Mouse (Mus musculus) neural tube, embryonic 11.5 days (tissue): ENCODE results near the gene Dstyk. TPM values are rescaled to one million over a fixed set of nuclear protein-coding genes. Genes with fewer than 3 reads are reported as not detected.

Source experiments
- ATAC-seq: fragments of 200-750 bp; cut with Nextera tagmentation; 2 replicates; pipeline ENCODE4 v1.8.0; 2017; ENCODE audit warnings: moderate number of reproducible peaks, mild to moderate bottlenecking, moderate TSS enrichment, moderate library complexity; ENCODE audit not compliant: insufficient read depth, low FRiP score, low TSS enrichment
- DNase-seq: peaks from one replicate; pipeline ENCODE4 v3.0.0-alpha.2; 2015; ENCODE audit warnings: low spot score
- H3K27ac ChIP-seq: fragments of 300-500 bp; sonication (generic); 2 replicates; pipeline ENCODE4 v1.5.1; 2014; ENCODE audit warnings: low read depth, mild to moderate bottlenecking, low read length
- H3K27me3 ChIP-seq: fragments of 300-500 bp; sonication (generic); 2 replicates; pipeline ENCODE4 v1.6.1; 2014; ENCODE audit warnings: mild to moderate bottlenecking, low read length, mixed read lengths; ENCODE audit not compliant: control insufficient read depth, insufficient read depth
- H3K36me3 ChIP-seq: fragments of 300-500 bp; sonication (generic); 2 replicates; pipeline ENCODE4 v1.6.1; 2014; ENCODE audit warnings: mild to moderate bottlenecking, low read length, moderate library complexity, mixed read lengths; ENCODE audit not compliant: control insufficient read depth, insufficient read depth
- H3K4me1 ChIP-seq: fragments of 300-500 bp; sonication (generic); 2 replicates; pipeline ENCODE4 v1.6.1; 2014; ENCODE audit warnings: low read length, mixed read lengths; ENCODE audit not compliant: control insufficient read depth, insufficient read depth
- H3K4me2 ChIP-seq: fragments of 300-500 bp; sonication (generic); 2 replicates; pipeline ENCODE4 v1.6.1; 2014; ENCODE audit warnings: low read depth, mild to moderate bottlenecking, moderate library complexity
- H3K4me3 ChIP-seq: fragments of 300-500 bp; sonication (generic); 2 replicates; pipeline ENCODE4 v1.5.1; 2014; ENCODE audit warnings: low read depth, low read length
- H3K9ac ChIP-seq: fragments of 300-500 bp; sonication (generic); 2 replicates; pipeline ENCODE4 v1.6.1; 2014; ENCODE audit warnings: mild to moderate bottlenecking, low read length
- H3K9me3 ChIP-seq: fragments of 300-500 bp; sonication (generic); 2 replicates; pipeline ENCODE4 v1.6.1; 2016; ENCODE audit warnings: low read length; ENCODE audit not compliant: control insufficient read depth
- WGBS: fragments of 180-500 bp; shearing (Covaris S2); extraction: QIAGEN DNeasy Blood & Tissue Kit; methylation state at CpG from one replicate; pipeline ENCODE4 v1.1.7; 2014; 5-methylcytosine and 5-hydroxymethylcytosine counted together
- polyA plus RNA-seq: library from polyadenylated mRNA; unstranded; fragments of >200 nt; fragmentation: Nextera tagmentation; extraction: Ambion mirVana; gene quantifications from 2 replicates; pipeline ENCODE4 v1.2.1, GENCODE M21; 2014

The Dstyk gene
- polyA plus RNA-seq, 1 experiment from 2014 or later = 11.7 TPM

- H3K4me2 ChIP-seq = no peak overlapping the region
- no peaks in the 10 kb centered on the region for H3K27me3 ChIP-seq
- no peak overlapping the region for H3K9ac ChIP-seq
- peaks cover 2% of the 10 kb centered on the region; the same call in 1 of the 2 replicates for H3K36me3 ChIP-seq
- H3K9me3 ChIP-seq = no peaks in the 10 kb centered on the region
- no peak overlapping the region for H3K4me3 ChIP-seq
- DNase-seq = no peak
- ATAC-seq = no peak
- H3K4me1 ChIP-seq = peaks cover 15% of the 10 kb centered on the region
- peak overlapping the region; percentile 21; the same call in 1 of the 2 replicates for H3K27ac ChIP-seq
- 75% methylated on average over 3 of the region's 3 CpGs for WGBS
These were observed 42.5 kb upstream of the Dstyk start for GRCm38 (mm10) chr1:132374873-132375244.

GRCm38 (mm10) chr1:132375256-132375655 lies 42.1 kb upstream of the Dstyk start:
- no peak overlapping the region for H3K4me2 ChIP-seq
- no peaks in the 10 kb centered on the region for H3K27me3 ChIP-seq
- no peak overlapping the region for H3K9ac ChIP-seq
- DNase-seq = no peak
- peak overlapping the region; percentile 21; the same call in 1 of the 2 replicates for H3K27ac ChIP-seq
- peaks cover 2% of the 10 kb centered on the region; the same call in 1 of the 2 replicates for H3K36me3 ChIP-seq
- no peak overlapping the region for H3K4me3 ChIP-seq
- WGBS = 50% methylated on average over 4 of the region's 4 CpGs
- no peaks in the 10 kb centered on the region for H3K9me3 ChIP-seq
- H3K4me1 ChIP-seq = peaks cover 15% of the 10 kb centered on the region
- ATAC-seq = no peak

- H3K4me1 ChIP-seq = peaks cover 15% of the 10 kb centered on the region
- H3K36me3 ChIP-seq = peaks cover 4% of the 10 kb centered on the region; the same call in 1 of the 2 replicates
- WGBS = 80% methylated on average over 8 of the region's 8 CpGs
- H3K9ac ChIP-seq = peak overlapping the region; percentile 26; the same call in 1 of the 2 replicates
- no peak for ATAC-seq
- H3K9me3 ChIP-seq = no peaks in the 10 kb centered on the region
- no peaks in the 10 kb centered on the region for H3K27me3 ChIP-seq
- H3K27ac ChIP-seq = 0 out of 2 replicates have a peak overlapping the region, but pooled peaks have one; percentile 44
- H3K4me2 ChIP-seq = no peak overlapping the region
- no peak for DNase-seq
- H3K4me3 ChIP-seq = no peak overlapping the region
These were observed 40.9 kb upstream of the Dstyk start for GRCm38 (mm10) chr1:132376211-132377054.

- H3K36me3 ChIP-seq = peaks cover 4% of the 10 kb centered on the region; the same call in 1 of the 2 replicates
- H3K9ac ChIP-seq = peak overlapping the region; percentile 26; the same call in 1 of the 2 replicates
- 70% methylated on average over 7 of the region's 7 CpGs for WGBS
These were observed 40.3 kb upstream of the Dstyk start for GRCm38 (mm10) chr1:132377055-132377365.

GRCm38 (mm10) chr1:132377811-132378210 lies 39.5 kb upstream of the Dstyk start:
- no peak overlapping the region for H3K4me3 ChIP-seq
- H3K4me1 ChIP-seq = peaks cover 8% of the 10 kb centered on the region
- WGBS = 82% methylated on average over 3 of the region's 3 CpGs
- H3K27me3 ChIP-seq = no peaks in the 10 kb centered on the region
- ATAC-seq = no peak
- no peak overlapping the region for H3K4me2 ChIP-seq
- H3K9ac ChIP-seq = no peak overlapping the region
- no peaks in the 10 kb centered on the region for H3K9me3 ChIP-seq
- peak; percentile 3 for DNase-seq
- no peak overlapping the region for H3K27ac ChIP-seq
- H3K36me3 ChIP-seq = peaks cover 4% of the 10 kb centered on the region; the same call in 1 of the 2 replicates

More at GRCm38 (mm10) chr1:132377055-132377365, 40.3 kb upstream of the Dstyk start:
- ATAC-seq = no peak
- no peaks in the 10 kb centered on the region for H3K9me3 ChIP-seq
- no peaks in the 10 kb centered on the region for H3K27me3 ChIP-seq
- peaks cover 15% of the 10 kb centered on the region for H3K4me1 ChIP-seq
- H3K4me3 ChIP-seq = no peak overlapping the region
- H3K27ac ChIP-seq = 0 out of 2 replicates have a peak overlapping the region, but pooled peaks have one; percentile 44
- DNase-seq = no peak
- H3K4me2 ChIP-seq = no peak overlapping the region

- H3K27me3 ChIP-seq = no peaks in the 10 kb centered on the region
- no peaks in the 10 kb centered on the region for H3K9me3 ChIP-seq
- H3K4me2 ChIP-seq = no peak overlapping the region
- H3K4me1 ChIP-seq = peaks cover 15% of the 10 kb centered on the region; the same call in 1 of the 2 replicates
- DNase-seq (no peak), ATAC-seq (no peak)
- H3K9ac ChIP-seq = no peak overlapping the region
- H3K36me3 ChIP-seq = peaks cover 2% of the 10 kb centered on the region; the same call in 1 of the 2 replicates
- H3K27ac ChIP-seq = no peak overlapping the region
- WGBS = 86% methylated on average over 25 of the region's 27 CpGs
- no peak overlapping the region for H3K4me3 ChIP-seq
These were observed 36.7 kb upstream of the Dstyk start for GRCm38 (mm10) chr1:132380550-132381100.

GRCm38 (mm10) chr1:132381929-132382328 lies 35.4 kb upstream of the Dstyk start:
- DNase-seq (no peak), ATAC-seq (no peak)
- no peak overlapping the region for H3K9ac ChIP-seq
- peaks cover 13% of the 10 kb centered on the region; the same call in 1 of the 2 replicates for H3K4me1 ChIP-seq
- no peaks in the 10 kb centered on the region for H3K9me3 ChIP-seq
- no peak overlapping the region for H3K4me3 ChIP-seq
- H3K27ac ChIP-seq = no peak overlapping the region
- no peaks in the 10 kb centered on the region for H3K27me3 ChIP-seq
- peaks cover 2% of the 10 kb centered on the region; the same call in 1 of the 2 replicates for H3K36me3 ChIP-seq
- no peak overlapping the region for H3K4me2 ChIP-seq
- WGBS = 72% methylated on average over 10 of the region's 10 CpGs

GRCm38 (mm10) chr1:132384001-132384554 lies 33.3 kb upstream of the Dstyk start:
- Histone ChIP-seq H3K9me3 (no peaks in the 10 kb centered on the region), H3K9ac (no peak overlapping the region), H3K4me1 (peaks cover 27% of the 10 kb centered on the region), H3K27me3 (no peaks in the 10 kb centered on the region), H3K27ac (no peak overlapping the region), H3K36me3 (0 out of 2 replicates have a peak, but pooled peaks cover 2% of the 10 kb centered on the region), H3K4me3 (no peak overlapping the region), H3K4me2 (no peak overlapping the region)
- WGBS = 91% methylated on average over 8 of the region's 8 CpGs
- ATAC-seq = no peak
- DNase-seq = no peak
